Mouse (Mus musculus) G1E (cell line): ENCODE results near the gene Usp18. TPM values are rescaled to one million over a fixed set of nuclear protein-coding genes. Genes with fewer than 3 reads are reported as not detected.

Experiments used
- ATAC-seq: 2 replicates; pipeline ENCODE4 v1.8.0; 2016; ENCODE audit warnings: mild to moderate bottlenecking; ENCODE audit not compliant: insufficient number of reproducible peaks, poor library complexity, low FRiP score, severe bottlenecking; ENCODE audit errors: extremely low read depth
- DNase-seq: peaks from one replicate; pipeline ENCODE4 v3.0.0; 2012; ENCODE audit warnings: low spot score
- H3K27me3 ChIP-seq: 2 replicates; pipeline ENCODE4 v1.6.1; 2012; ENCODE audit warnings: mild to moderate bottlenecking, low read length, inconsistent platforms; ENCODE audit not compliant: insufficient read depth
- H3K36me3 ChIP-seq: replicated peaks from 2 replicates; pipeline ENCODE3; 2012; ENCODE audit warnings: mild to moderate bottlenecking, inconsistent platforms
- H3K4me1 ChIP-seq: 2 replicates; pipeline ENCODE4 v1.6.1; 2012; ENCODE audit warnings: low read depth, low read length, inconsistent platforms, mixed read lengths; ENCODE audit not compliant: insufficient read depth
- H3K4me3 ChIP-seq: 2 replicates; pipeline ENCODE4 v1.5.1; 2012; ENCODE audit warnings: low read depth, mild to moderate bottlenecking, inconsistent platforms, low read length, moderate library complexity, mixed read lengths
- H3K9me3 ChIP-seq: replicated peaks from 2 replicates; pipeline ENCODE4 v1.6.1; 2012; ENCODE audit warnings: inconsistent platforms
- CTCF ChIP-seq: IDR thresholded peaks from 2 replicates; pipeline ENCODE4 v1.5.1; 2012; ENCODE audit warnings: low read depth, low read length, inconsistent platforms, mixed read lengths
- GATA1 ChIP-seq: IDR thresholded peaks from 2 replicates; pipeline ENCODE4 v1.6.1; 2012; ENCODE audit warnings: borderline replicate concordance, low read length, inconsistent platforms, mixed read lengths
- GATA2 ChIP-seq: IDR thresholded peaks from 2 replicates; pipeline ENCODE4 v1.6.1; 2012; ENCODE audit warnings: low read depth, low read length, inconsistent platforms, borderline replicate concordance
- POLR2AphosphoS5 ChIP-seq: IDR thresholded peaks from 2 replicates; pipeline ENCODE4 v1.6.1; 2012; ENCODE audit warnings: low read depth, low read length, inconsistent platforms; ENCODE audit not compliant: insufficient replicate concordance
- TAL1 ChIP-seq: conservative IDR thresholded peaks from 2 replicates; pipeline ENCODE4 v1.6.1; 2012; ENCODE audit warnings: low read depth, low read length, inconsistent platforms, mixed read lengths
- polyA plus RNA-seq: library from polyadenylated mRNA; stranded (reverse); fragments of >175 nt; gene quantifications from 2 replicates; pipeline ENCODE4 v1.2.3, GENCODE M21; 2012
- total RNA-seq, 2 experiments: library from RNA; stranded (forward) in 1 of 2; stranded (reverse) in 1 of 2; fragments of 200-1000 nt in 1 of 2; fragments of >200 nt in 1 of 2; fragmentation: Nextera tagmentation in 1 of 2; gene quantifications; 2 replicates each; pipeline ENCODE4 v1.2.3; 2014 to 2017

Usp18 gene
- total and polyA plus RNA-seq, 3 experiments = 0.41 to 13.8 (median 2.3) TPM

DNA sequence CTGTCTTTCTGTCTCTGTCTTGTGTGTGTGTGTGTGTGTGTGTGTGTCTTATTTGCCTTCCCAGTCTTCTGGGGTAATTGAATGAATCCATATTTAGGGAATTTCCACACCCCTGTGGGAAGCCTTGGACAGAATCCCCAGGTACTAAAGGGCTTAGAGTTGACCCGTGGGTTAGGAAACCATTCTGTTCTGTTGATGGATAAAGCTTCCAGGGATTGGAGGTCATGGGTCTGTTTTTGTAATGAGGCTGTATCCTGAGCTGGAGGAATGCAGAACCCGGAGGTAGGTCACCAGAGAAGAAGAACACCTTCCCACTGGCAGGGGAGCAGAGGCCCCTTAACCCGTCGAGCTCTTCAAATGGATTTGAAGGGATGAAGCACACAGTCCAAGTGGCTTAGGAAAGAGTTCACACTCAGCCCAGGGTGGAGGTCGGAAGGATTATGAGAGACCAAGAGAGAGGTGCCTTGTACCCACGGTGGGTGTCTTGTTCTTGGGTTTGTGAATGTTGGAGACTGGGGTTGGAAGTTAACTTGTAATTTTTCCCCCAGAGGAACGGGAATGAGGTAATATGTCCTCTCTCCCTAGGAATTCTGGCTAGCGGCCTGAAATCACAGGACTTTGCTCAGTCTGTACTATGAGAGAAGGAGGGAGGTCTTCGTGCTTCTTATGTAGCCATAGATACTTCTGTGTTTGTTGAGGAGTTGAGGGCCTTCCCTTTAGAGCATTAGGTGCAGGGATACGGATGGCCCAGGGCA, 57.9 kb downstream of the Usp18 start:
- ATAC-seq = no peak
- Histone ChIP-seq H3K4me1 (no peaks in the 10 kb centered on the region), H3K36me3 (no peaks in the 10 kb centered on the region), H3K9me3 (no peaks in the 10 kb centered on the region), H3K27me3 (peaks cover 3% of the 10 kb centered on the region; the same call in 1 of the 2 replicates), H3K4me3 (no peak overlapping the region)
- no peak for DNase-seq
- TF ChIP-seq POLR2AphosphoS5 (no peak), GATA1 (no peak), CTCF (no peak), GATA2 (no peak), TAL1 (no peak)

DNA sequence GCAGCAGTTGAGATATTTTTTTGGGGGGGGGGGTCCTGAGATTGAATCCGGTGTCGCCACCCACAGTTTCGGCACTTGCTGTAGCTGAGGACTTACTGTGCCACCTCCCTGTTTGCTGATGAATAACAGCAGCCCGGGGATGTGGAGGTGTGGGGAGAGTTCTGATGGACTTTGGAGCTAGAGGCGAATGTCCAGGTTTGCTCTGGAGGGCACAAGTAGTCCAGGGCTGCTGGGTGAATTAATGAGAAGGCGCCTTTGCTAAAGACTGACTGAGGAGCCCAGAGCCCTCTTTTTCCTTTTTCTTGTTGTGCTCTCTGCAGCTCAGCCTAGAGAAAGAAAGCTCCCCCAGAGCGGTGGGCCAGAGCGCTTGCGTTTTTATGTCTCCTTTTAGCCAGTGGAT, 58.9 kb downstream of the Usp18 start:
- peaks cover 3% of the 10 kb centered on the region; the same call in 1 of the 2 replicates for H3K27me3 ChIP-seq

DNA sequence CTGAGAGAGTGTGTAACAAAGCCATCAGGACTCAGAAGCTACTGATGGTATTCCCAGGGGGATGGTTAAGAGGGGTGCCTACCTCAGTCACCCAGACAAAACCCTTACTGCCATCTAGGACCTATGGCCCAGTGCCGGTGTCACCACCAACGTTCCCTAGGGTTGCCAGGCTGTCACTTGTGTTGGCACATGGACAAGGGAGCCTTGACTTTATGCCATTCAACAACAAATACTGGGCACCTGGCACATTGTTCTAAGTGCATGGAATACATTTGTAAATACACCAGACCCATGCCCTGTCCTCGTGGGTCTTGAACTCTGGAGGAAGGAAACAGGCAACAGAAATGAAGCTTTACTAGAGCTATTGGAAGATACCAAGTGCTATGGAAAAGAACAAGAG, 59.9 kb downstream of the Usp18 start:
- Histone ChIP-seq H3K4me1 (no peaks in the 10 kb centered on the region), H3K36me3 (no peaks in the 10 kb centered on the region), H3K4me3 (no peak overlapping the region), H3K9me3 (no peaks in the 10 kb centered on the region), H3K27me3 (peaks cover 1% of the 10 kb centered on the region; the same call in 1 of the 2 replicates)
- TF ChIP-seq GATA2 (no peak), CTCF (no peak), GATA1 (no peak), TAL1 (no peak)
- DNase-seq = no peak
- no peak for ATAC-seq

More for the DNA sequence above, 58.9 kb downstream of the Usp18 start:
- Histone ChIP-seq H3K9me3 (no peaks in the 10 kb centered on the region), H3K4me1 (no peaks in the 10 kb centered on the region), H3K36me3 (no peaks in the 10 kb centered on the region), H3K4me3 (no peak overlapping the region)
- ATAC-seq (no peak), DNase-seq (no peak)
- TF ChIP-seq GATA2 (no peak), TAL1 (no peak), CTCF (no peak)

DNA sequence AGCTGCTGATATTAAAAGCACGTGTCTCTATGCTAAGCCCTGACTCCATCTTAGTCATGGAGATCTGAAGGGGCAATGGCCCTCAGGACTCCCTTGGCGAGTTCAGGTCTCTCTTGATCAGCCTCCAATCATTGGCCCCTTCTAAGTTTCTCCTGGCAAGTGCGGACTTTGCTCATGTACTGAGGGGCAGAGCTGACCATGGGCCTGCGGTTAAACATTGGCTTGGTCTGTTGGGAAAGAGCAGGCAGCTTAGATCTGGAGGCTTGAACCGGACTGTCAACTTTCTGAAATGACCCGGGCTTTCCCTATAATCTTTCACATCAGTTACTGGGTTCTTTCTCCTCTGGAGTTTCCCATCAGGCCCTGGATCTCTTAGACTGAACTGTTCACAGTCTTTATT, 65.3 kb downstream of the Usp18 start:
- H3K4me3 ChIP-seq = no peak overlapping the region

DNA sequence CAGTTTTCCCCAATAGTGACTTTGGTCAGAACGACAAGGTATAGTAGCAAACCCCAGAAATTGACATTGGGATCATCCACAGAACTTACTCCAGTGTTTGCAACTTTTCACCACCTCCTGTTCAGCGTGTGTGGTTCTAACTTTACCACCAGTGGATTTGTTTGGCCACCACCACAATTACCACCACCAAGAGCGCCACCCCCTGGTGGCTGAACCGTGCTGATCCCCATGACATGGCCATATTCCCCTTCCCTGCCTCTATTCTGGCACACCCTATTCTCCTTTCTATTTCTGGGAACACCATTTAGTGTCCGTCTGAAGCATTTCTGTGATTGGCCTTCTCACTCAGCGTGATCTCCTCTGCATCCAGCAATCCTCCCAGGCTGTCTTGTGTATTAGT, 73.4 kb downstream of the Usp18 start:
- ATAC-seq (no peak), DNase-seq (no peak)
- TF ChIP-seq POLR2AphosphoS5 (no peak), GATA1 (no peak), TAL1 (no peak), CTCF (no peak), GATA2 (no peak)

More for the DNA sequence above, 65.3 kb downstream of the Usp18 start:
- Histone ChIP-seq H3K27me3 (peaks cover 10% of the 10 kb centered on the region), H3K4me1 (no peaks in the 10 kb centered on the region), H3K9me3 (no peaks in the 10 kb centered on the region), H3K36me3 (no peaks in the 10 kb centered on the region)
- DNase-seq (no peak), ATAC-seq (no peak)
- no peak for TF ChIP-seq POLR2AphosphoS5
- no peak for TF ChIP-seq TAL1
- no peak for TF ChIP-seq CTCF
- no peak for TF ChIP-seq GATA2
- TF ChIP-seq GATA1 = no peak

More for the DNA sequence above, 73.4 kb downstream of the Usp18 start:
- H3K4me3 ChIP-seq = no peak overlapping the region
- H3K36me3 ChIP-seq = no peaks in the 10 kb centered on the region
- H3K27me3 ChIP-seq = peaks cover 2% of the 10 kb centered on the region; the same call in 1 of the 2 replicates
- no peaks in the 10 kb centered on the region for H3K9me3 ChIP-seq
- no peaks in the 10 kb centered on the region for H3K4me1 ChIP-seq

Other genes starting within 250 kb of the Usp18 start
- gene Mical3, start 114.9 kb upstream of the Usp18 start, total RNA-seq (2014; fragmentation: Nextera tagmentation) = 107 and 109 TPM in 2 replicates
- 20.4 and 20.9 TPM in 2 replicates for gene Mical3, start 114.9 kb upstream of the Usp18 start, total RNA-seq (2017)
- 29.8 and 38.1 TPM in 2 replicates for gene Mical3, start 114.9 kb upstream of the Usp18 start, polyA plus RNA-seq
- 14.0 and 16.9 TPM in 2 replicates for gene Pex26, start 62.2 kb upstream of the Usp18 start, total RNA-seq (2014; fragmentation: Nextera tagmentation)
- 13.8 and 15.7 TPM in 2 replicates for gene Pex26, start 62.2 kb upstream of the Usp18 start, total RNA-seq (2017)
- 7.2 and 8.6 TPM in 2 replicates for gene Pex26, start 62.2 kb upstream of the Usp18 start, polyA plus RNA-seq
- gene Tuba8, start 35.2 kb upstream of the Usp18 start, total RNA-seq (2014; fragmentation: Nextera tagmentation) = not detected in 2 replicates
- gene Tuba8, start 35.2 kb upstream of the Usp18 start, total RNA-seq (2017) = 0.38 and 0.58 TPM in 2 replicates
- gene Tuba8, start 35.2 kb upstream of the Usp18 start, polyA plus RNA-seq = 0.03 TPM in 1 of 2 replicates, not detected in the other
- gene Slc6a13, start 54.3 kb downstream of the Usp18 start, total RNA-seq (2014; fragmentation: Nextera tagmentation) = 9.1 and 10.5 TPM in 2 replicates
- 11.7 and 14.8 TPM in 2 replicates for gene Slc6a13, start 54.3 kb downstream of the Usp18 start, total RNA-seq (2017)
- gene Slc6a13, start 54.3 kb downstream of the Usp18 start, polyA plus RNA-seq = 8.0 and 13.7 TPM in 2 replicates
- not detected in 2 replicates for gene Slc6a12, start 97.2 kb downstream of the Usp18 start, total RNA-seq (2014; fragmentation: Nextera tagmentation)
- 0.17 TPM in 1 of 2 replicates, not detected in the other for gene Slc6a12, start 97.2 kb downstream of the Usp18 start, total RNA-seq (2017)
- not detected in 2 replicates for gene Slc6a12, start 97.2 kb downstream of the Usp18 start, polyA plus RNA-seq
- gene Iqsec3, start 227.8 kb downstream of the Usp18 start, total RNA-seq (2014; fragmentation: Nextera tagmentation) = not detected in 2 replicates
- gene Iqsec3, start 227.8 kb downstream of the Usp18 start, total RNA-seq (2017) = 0.11 and 0.12 TPM in 2 replicates
- gene Iqsec3, start 227.8 kb downstream of the Usp18 start, polyA plus RNA-seq = not detected in 2 replicates